Mouse (Mus musculus) gastrocnemius, postnatal 4 days (tissue): ENCODE results near the gene Cabp4. TPM values are rescaled to one million over a fixed set of nuclear protein-coding genes. Genes with fewer than 3 reads are reported as not detected.
"Not testable (repeated sequence)": the region's sequence is repeated elsewhere in the genome, so short reads cannot be mapped to it uniquely, and the experiment has no call there.

Source experiments
- DNase-seq, 2 experiments: peaks; one replicate each; pipeline ENCODE4 v3.0.0; 2021 to 2022; ENCODE audit warnings: low spot score in 2 of 2, mixed read lengths in 2 of 2
- total RNA-seq, 2 experiments: library from RNA; stranded (reverse); gene quantifications; 2 replicates each; pipeline ENCODE4 v1.2.3; 2021

The Cabp4 gene
- total RNA-seq, 2 experiments from 2014 or later: not detected

GRCm38 (mm10) chr19:4148491-4148806 is 4.6 kb upstream of the Cabp4 start, which contains the start of gene Coro1b:
Gene Coro1b, plus strand, starts transcription at chr19:4148619.
- peak; percentile 97 to 99 for DNase-seq

- DNase-seq: no peak
These were observed 4.1 kb upstream of the Cabp4 start for GRCm38 (mm10) chr19:4147782-4148490.

- no peak for DNase-seq
These were observed 3.2 kb upstream of the Cabp4 start for GRCm38 (mm10) chr19:4147022-4147405.

GRCm38 (mm10) chr19:4146366-4147021 is 2.7 kb upstream of the Cabp4 start:
- no peak for DNase-seq

GRCm38 (mm10) chr19:4145936-4146335 is 2.1 kb upstream of the Cabp4 start:
- DNase-seq: no peak

GRCm38 (mm10) chr19:4144550-4145498 is 991 bp upstream of the Cabp4 start:
- peak in 1 of 2 experiments; percentile 7 for DNase-seq

- DNase-seq: peak in 1 of 2 experiments; percentile 12
These were observed 1.2 kb downstream of the Cabp4 start for GRCm38 (mm10) chr19:4142416-4143173.

GRCm38 (mm10) chr19:4140147-4140546 is 3.7 kb downstream of the Cabp4 start:
- no peak for DNase-seq

GRCm38 (mm10) chr19:4139446-4139845 is 4.4 kb downstream of the Cabp4 start, which contains the start of gene Gpr152:
Gene Gpr152, plus strand, starts transcription at chr19:4139787.
- peak in 1 of 2 experiments; percentile 7 for DNase-seq

GRCm38 (mm10) chr19:4137913-4138312 is 5.9 kb downstream of the Cabp4 start:
- no peak for DNase-seq

- no peak for DNase-seq
These were observed 7.4 kb downstream of the Cabp4 start for GRCm38 (mm10) chr19:4136463-4136862.

GRCm38 (mm10) chr19:4135963-4136345 is 7.9 kb downstream of the Cabp4 start:
- DNase-seq: not testable (repeated sequence)

GRCm38 (mm10) chr19:4135229-4135962 is 8.4 kb downstream of the Cabp4 start:
- DNase-seq: not testable (repeated sequence)

- no peak for DNase-seq
These were observed 9.5 kb downstream of the Cabp4 start for GRCm38 (mm10) chr19:4134354-4134753.

GRCm38 (mm10) chr19:4131768-4132167 is 12.1 kb downstream of the Cabp4 start:
- DNase-seq: no peak

GRCm38 (mm10) chr19:4131075-4131474 is 12.8 kb downstream of the Cabp4 start:
- DNase-seq: no peak

- no peak for DNase-seq
These were observed 13.7 kb downstream of the Cabp4 start for GRCm38 (mm10) chr19:4130106-4130505.

GRCm38 (mm10) chr19:4129462-4129861 is 14.4 kb downstream of the Cabp4 start:
- no peak for DNase-seq

- DNase-seq: no peak
These were observed 16.9 kb downstream of the Cabp4 start for GRCm38 (mm10) chr19:4126759-4127495.
